Mouse (Mus musculus) megakaryocyte, embryonic 14.5 days (primary cell): ENCODE measurements around the gene Rbx1.
"Not testable (repeated sequence)": the region's sequence is repeated elsewhere in the genome, so short reads cannot be mapped to it uniquely, and the experiment has no call there.

Experiments used
- FLI1 ChIP-seq: IDR thresholded peaks from 2 replicates; pipeline ENCODE4 v1.6.1; 2012; ENCODE audit warnings: low read length, inconsistent platforms, mixed read lengths
- GATA1 ChIP-seq: IDR thresholded peaks from 3 replicates; pipeline ENCODE4 v1.6.1; 2012; ENCODE audit warnings: mixed read lengths, low read length, inconsistent platforms, borderline replicate concordance

DNA sequence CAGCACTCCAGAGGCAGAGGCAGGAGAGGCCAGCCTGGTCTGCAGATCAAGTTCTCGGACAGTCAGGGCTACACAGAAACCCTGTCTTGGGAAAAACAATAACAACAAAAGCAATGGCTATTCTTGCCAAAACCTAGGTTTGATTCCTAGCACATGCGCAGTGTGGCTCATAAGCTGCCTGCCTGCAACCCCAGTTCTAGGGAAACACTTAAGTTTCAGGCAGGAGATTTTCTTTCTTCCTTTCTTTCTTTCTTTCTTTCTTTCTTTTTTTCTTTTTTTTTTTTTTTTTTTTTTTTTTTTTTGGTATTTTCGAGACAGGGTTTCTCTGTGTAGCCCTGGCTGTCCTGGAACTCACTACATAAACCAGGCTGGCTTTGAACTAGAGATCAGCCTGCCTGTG lies 14.2 kb downstream of the Rbx1 start:
- not testable (repeated sequence) for TF ChIP-seq GATA1, FLI1
